Mouse (Mus musculus) megakaryocyte progenitor cell, adult 5-6 weeks (primary cell): ENCODE measurements around the gene Cachd1. TPM values are rescaled to one million over a fixed set of nuclear protein-coding genes. Genes with fewer than 3 reads are reported as not detected.

Experiments
- ATAC-seq: replicated peaks from 2 replicates; pipeline ENCODE4 v1.8.0; 2016; ENCODE audit warnings: mild to moderate bottlenecking, moderate TSS enrichment, inconsistent platforms; ENCODE audit not compliant: poor library complexity
- total RNA-seq, 2 experiments: library from RNA; stranded (forward) in 1 of 2; stranded (reverse) in 1 of 2; fragments of 157-497, 149-512 nt in 1 of 2; fragments of 200-1000 nt in 1 of 2; gene quantifications; 2 replicates each; pipeline versions ENCODE4 v1.2.3 to v1.2.4; 2015 to 2017

The Cachd1 gene
- total RNA-seq, 2 experiments from 2014 or later, result 0.08 to 4.2 TPM

DNA sequence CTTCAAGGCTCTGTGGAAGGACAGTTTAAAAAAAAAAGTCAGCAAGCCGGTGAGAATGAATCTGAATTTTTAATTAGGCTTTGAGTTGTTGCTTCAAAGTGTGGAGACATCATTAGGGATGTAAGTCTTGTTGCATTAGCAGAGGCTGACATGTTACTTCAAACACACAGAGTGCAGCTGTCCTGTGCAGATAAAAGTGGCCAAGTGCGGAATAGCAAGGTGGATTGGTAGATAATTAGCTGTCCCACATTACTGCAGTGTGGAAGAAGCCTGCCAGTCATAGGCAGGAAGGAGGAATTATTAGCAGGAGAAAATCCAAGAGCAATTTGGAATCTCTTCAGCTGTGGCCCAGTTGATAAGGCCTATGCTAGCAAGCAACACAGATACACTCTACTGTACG lies 10.7 kb downstream of the Cachd1 start:
- no peak for ATAC-seq

DNA sequence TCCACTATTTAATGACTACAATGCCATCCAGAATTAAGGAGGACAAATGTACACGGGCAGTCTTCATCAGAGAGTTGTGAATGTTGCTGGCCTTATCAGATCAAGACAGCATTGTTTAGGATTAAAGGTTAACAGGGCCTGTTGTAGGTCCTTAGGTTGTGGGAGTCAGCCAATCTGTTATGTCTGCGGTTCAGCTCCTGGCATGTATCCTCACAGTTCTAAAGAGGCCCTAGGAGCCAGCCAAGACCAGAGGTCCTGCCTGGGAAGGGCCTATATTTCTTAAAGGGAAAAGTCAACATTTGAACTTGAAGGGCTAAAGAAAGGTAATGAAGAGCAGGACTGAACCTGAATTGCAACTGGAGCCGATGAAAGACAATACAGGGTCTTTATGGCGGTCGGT lies 13.7 kb downstream of the Cachd1 start:
- ATAC-seq, result no peak

DNA sequence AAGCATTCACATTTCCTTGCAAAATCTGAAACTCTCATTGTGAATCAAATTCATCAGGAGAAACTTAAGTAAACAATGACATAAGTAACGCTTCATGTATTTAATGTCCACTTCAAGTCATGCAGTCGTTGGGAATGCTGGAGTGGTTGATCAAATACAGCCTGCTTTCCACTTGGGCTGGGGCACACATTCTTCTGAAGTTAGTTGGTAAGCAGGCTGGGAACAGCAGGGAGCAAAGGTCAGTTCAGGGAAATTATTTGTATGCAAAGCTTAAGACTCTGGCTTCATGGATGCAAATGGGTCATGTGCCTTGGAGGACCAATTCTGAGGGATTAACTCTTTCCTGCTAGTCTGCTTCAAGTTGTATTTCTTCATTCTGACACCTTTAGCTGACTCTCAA lies 16.7 kb downstream of the Cachd1 start:
- ATAC-seq, result no peak

DNA sequence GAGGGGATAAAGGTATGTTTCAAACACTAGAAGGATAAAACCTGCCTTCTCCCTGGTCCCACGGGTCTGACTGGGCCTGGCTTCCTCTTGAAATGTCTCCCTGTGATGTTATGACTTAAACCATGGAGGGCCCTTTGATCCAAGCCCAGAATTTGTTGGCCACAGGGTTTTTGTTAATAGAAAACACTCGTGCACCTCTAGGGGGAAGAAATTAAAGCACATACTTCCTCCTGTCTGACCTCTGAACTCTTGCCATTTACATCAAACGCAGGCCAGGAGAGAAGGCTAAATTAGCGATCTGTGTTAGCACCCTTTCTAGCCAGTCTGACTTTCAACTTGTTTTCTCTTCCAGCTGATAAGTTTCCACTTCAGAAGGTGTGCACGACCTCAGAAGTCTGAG lies 19.0 kb downstream of the Cachd1 start:
- ATAC-seq, result no peak

GRCm38 (mm10) chr4:100800730-100801442 lies 24.4 kb downstream of the Cachd1 start:
- no peak for ATAC-seq

- ATAC-seq, result no peak
Measured at GRCm38 (mm10) chr4:100801443-100801786, 24.9 kb downstream of the Cachd1 start.

GRCm38 (mm10) chr4:100811057-100811695 lies 34.7 kb downstream of the Cachd1 start:
- ATAC-seq, result no peak

GRCm38 (mm10) chr4:100811802-100812510 lies 35.5 kb downstream of the Cachd1 start:
- ATAC-seq, result no peak

GRCm38 (mm10) chr4:100813767-100814461 lies 37.4 kb downstream of the Cachd1 start:
- ATAC-seq, result no peak

DNA sequence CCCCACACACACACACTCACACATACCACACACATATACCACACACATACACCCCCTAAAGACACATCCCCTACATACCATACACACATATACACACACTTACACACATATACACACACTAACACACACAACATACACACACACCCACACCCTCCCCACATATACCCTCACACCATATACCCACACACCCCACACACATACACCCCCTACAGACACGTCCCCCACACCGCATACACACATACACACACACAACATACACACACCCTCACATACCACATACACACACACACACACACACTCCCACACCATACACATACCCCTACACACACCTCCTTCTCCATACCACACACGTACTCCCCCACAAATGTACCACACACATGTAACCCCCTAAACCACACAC lies 42.8 kb downstream of the Cachd1 start:
- no peak for ATAC-seq

GRCm38 (mm10) chr4:100822526-100822925 lies 46.1 kb downstream of the Cachd1 start:
- no peak for ATAC-seq

DNA sequence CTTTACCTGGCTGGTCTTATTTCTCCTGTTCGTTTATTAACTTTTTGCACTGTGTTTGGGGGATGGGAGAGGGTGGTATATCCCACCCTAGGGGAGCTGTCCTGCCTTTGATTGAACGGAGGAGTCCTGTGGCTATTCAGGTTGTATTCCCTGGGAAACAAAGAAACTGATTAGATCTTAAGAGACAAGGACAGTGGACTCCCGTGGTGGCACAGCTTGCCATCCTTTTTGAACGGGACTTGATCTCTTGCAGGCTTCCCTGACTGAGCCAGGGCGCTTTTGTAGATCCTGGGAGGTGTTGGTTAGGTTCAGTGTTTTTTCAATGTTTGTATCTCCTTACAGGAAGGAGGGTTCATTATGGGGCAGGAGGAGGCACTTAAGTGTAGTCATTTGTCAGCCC lies 50.9 kb downstream of the Cachd1 start:
- ATAC-seq, result no peak

GRCm38 (mm10) chr4:100828737-100829136 lies 52.3 kb downstream of the Cachd1 start:
- ATAC-seq, result no peak

DNA sequence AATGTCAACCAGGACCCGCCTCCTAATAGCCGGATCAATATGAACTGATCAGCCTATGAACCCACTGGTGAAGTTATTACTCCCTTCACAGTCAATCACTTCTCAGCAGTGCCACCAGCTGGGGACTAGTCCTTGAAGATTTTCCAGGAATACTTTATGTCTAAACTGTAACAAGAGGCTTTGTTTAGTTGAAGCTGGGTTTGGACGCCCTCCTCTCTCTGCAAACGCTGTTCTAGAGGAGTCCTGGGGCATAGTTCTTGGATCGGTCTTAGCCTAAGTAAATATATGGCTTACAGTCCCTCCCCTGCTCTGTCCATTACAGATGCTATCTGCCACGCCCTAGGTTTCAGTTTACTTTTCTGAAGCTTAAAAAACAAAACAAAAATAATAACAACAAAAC lies 60.7 kb downstream of the Cachd1 start:
- ATAC-seq, result no peak

GRCm38 (mm10) chr4:100842629-100843028 lies 66.2 kb downstream of the Cachd1 start:
- no peak for ATAC-seq

DNA sequence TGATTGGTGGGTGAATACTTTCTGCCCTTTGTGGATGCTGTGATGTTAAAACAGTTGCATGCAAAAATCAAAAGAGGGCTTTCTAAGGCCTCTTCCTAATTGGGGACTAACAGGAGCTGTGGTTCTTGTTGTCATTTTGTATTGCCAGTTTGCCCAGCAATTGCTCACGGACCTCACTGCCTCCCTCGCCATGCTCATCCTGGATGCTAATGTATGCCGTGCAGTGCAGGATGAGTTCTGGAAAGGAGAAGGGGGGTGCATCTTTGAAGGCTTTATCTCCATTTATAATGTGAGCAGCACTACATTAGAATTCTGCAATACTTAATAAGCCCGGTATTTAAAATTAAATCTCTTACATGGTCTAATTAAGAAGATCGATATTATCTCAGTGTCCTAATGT lies 66.6 kb downstream of the Cachd1 start:
- no peak for ATAC-seq

GRCm38 (mm10) chr4:100850846-100851495 lies 74.5 kb downstream of the Cachd1 start:
- peak; percentile 58 for ATAC-seq

DNA sequence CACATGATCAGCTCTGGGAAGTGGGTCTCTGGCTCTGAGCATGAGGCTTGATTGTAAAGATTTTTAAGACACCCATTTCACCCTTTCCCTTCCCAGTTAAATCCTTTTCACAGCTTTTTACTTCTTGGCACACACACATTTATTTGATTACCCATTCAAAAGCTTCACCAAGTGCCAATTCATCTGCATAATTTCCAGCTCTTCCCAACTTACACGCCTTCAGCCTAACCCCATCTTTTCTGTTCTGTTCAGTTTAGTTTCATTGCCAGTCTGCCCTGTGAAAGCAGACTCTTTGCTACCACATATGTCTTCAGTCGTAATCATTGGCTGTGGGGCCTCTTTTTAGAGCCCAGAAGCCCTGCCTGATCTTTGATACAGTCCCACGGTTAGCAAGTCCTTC lies 76.0 kb downstream of the Cachd1 start:
- ATAC-seq, result no peak

DNA sequence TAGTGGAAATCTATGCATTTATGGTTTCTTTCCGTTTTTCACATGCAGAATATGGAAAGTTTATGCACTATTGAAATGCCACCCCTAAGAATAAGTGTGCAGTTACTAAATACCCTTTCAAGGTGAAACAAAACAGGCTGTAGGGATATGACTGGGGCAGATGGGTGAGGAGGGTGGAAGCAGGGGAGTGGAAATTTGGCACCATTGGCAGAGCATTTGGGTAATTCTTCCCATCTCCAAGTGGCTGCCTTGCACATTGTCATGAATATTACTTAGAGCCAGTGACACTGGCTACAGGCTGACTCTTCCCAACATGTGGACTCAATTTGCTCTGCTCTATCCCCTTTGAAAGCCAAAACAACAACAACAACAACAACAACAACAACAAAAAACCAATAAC lies 77.0 kb downstream of the Cachd1 start:
- ATAC-seq, result no peak

DNA sequence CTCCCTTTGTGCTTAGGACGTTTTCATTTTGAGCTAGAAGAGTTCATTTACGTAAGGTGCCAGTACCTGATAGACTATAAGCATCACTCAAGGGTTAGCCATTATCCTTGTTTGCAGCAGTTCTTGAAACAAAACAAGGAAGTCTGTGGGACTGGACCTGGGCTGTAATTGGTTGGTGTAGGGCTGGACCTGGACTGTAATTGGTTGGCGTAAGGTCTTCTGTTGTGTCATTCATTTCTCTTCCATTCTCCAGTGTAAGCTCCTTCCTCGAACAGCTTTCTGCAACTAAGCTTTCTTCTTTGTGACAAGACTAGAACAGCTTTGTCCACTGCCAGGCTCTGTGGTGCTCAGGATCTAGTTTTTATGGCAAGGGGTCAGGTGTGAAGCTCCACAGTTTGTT lies 78.9 kb downstream of the Cachd1 start:
- ATAC-seq, result no peak

DNA sequence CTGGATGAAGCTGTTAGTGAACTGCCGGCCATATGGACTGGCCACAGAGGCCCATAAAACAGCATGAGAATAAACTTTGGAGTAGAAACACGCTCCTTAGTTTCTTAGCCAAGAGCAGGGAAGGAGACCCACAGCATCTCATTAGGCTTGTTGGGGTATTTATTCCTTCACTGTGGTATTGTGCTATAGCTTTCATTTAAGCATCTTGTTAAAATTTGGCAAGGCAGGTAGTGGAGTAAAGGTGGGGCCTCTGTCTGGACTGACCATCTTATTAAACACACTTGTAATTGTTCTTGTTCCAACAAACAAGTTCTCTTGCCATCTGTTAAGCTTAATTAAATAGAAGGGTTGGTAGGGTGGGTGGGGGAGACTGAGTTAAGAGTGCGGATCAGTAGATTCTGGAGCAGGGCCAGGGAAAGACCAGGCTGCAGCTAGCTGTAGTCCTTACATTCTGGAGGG lies 81.0 kb downstream of the Cachd1 start:
- no peak for ATAC-seq
